Mouse (Mus musculus) CD4-positive, CD25-positive, alpha-beta regulatory T cell, adult 4 months (primary cell): ENCODE measurements around the gene Cyb561a3. TPM values are rescaled to one million over a fixed set of nuclear protein-coding genes. Genes with fewer than 3 reads are reported as not detected.
A peak's percentile ranks its signal among the peaks of the same experiment; 100 is the strongest.

Experiments
- ATAC-seq: one replicate; pipeline ENCODE4 v1.8.0; 2017
- polyA plus RNA-seq, 2 experiments: library from polyadenylated mRNA; unstranded; fragments of 100-300 nt; shearing (Covaris generic); gene quantifications; one replicate each; pipeline ENCODE4 v1.2.1; 2017

Gene Cyb561a3
- polyA plus RNA-seq, 2 experiments from 2014 or later: 39.1 to 52.7 TPM

GRCm38 (mm10) chr19:10591659-10592377 is 14.8 kb downstream of the Cyb561a3 start:
- no peak for ATAC-seq

DNA sequence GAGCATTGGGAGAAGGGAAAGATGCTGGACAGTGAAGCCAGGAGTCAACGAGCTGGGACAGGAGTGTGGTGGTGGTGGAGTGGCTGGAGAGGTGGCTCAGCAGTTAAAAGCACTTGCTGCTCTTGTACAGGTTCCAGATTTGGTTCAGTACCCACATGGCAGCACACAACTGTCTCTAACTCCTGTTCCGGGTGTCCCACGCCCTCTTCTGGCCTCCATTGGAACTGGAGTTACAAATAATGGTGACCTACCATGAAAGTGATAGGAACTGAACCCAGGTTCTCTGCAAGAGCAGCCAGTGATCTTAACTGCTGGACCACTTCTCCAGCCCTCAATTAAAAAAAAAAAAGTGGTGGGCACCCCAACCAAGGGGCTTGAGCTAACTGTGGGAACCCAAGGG is 21.2 kb downstream of the Cyb561a3 start:
- no peak for ATAC-seq

DNA sequence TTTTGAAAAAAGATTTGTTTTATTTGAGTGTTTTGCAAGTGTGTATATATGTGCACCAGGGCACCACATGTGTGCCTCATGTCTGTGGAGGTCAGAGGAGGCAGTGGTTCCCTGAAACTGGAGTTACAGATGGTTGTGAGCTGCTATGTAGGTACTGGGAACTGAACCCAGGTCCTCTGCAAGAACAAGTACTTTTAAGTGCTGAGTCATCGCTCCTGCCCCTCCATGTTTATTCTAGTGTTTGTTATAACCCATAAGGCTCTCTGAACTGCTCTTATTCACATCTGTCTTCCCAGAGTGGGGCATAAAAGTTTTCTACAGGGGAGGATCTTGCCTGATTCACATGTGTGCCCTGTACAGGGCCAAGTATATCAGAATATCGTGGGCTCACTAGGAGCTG is 22.7 kb downstream of the Cyb561a3 start:
- no peak for ATAC-seq

DNA sequence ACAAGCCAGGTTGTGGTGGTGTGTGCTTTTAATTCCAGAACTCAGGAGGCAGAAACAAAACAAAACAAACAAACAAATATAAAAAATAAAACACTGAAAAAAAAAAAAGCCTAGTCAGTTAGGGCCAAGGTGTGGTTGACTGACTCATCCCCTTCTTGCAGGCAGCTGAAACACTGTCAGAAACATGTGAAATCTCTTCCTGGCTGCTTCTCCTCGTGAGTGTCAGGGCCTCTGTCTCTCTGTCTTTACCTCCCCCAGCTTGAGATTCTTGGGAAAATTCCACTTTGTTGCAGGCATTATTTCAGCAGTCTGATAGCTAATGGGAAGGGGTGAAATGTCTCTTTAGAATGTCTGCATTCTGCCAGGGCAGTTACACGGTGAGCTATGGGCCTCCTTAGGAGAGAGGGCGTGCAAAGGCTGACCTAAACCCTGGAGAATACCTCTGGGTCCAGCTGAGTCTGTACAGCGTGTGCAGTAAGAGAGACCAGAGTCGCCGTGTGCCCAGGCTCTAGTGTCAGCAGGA is 25.3 kb downstream of the Cyb561a3 start:
- no peak for ATAC-seq

DNA sequence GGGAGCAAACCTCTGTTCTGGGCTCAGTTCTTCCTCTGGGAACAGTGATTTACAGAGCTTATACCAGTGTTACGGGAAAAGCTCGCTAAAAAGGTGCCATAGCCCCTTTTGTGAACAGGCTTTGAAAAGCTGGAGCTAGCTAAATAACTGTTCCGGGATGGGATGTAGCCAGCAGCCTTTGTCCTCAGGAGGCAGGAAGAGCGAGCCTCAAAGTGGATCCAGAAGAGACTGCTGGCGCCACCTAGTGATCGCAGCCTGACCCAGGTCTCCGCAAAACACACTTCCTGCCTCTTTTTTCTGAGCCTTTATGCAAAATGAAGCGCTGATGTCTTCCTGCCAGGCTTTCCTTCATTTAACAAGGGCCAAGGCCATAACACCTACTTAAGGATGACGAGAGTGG is 25.8 kb downstream of the Cyb561a3 start:
- peak; percentile 55 for ATAC-seq

GRCm38 (mm10) chr19:10603660-10604523 is 26.9 kb downstream of the Cyb561a3 start:
- no peak for ATAC-seq

GRCm38 (mm10) chr19:10604534-10604933 is 27.6 kb downstream of the Cyb561a3 start:
- no peak for ATAC-seq

GRCm38 (mm10) chr19:10605293-10605900 is 28.4 kb downstream of the Cyb561a3 start, which contains the start of the genes Ddb1 and Tkfc:
Ddb1 (plus strand) TSS chr19:10605327.
Tkfc (minus strand) TSS chr19:10605654.
- ATAC-seq: peak; percentile 93

DNA sequence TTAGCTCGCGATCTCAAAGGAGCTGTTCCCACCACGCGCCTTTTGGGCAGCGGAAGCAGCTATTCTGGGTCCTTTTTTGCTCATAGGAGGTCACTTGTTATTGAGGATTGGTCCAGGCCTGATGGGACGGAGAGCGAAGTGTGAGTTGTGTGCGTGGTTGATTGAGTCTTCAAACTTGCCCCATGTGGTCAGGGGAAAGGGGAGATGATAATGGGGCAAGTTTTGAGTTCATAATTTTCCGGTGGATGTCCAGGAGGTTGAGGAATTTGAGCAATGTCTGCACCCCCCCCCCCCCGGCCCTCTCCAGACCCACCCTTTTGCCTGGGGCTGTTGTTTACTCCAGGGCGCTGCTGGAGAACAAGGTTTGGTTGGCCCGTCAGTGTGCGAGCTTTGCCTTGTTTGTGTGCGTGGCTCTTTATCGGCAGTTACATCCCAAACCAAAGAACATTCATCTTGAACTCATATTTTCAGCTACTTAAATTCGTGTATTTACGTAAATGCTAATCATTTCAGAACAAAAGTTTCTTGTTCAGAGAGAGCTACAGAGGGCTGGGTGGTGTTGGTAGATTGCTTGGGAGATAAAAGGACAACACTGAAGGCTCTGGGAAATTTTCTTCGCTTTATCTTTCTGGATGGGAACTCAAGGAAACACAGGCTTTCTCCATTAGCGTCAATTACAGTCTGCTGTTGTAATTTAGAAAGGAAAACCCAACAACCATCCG is 29.1 kb downstream of the Cyb561a3 start:
- ATAC-seq: no peak

GRCm38 (mm10) chr19:10608573-10609240 is 31.7 kb downstream of the Cyb561a3 start:
- no peak for ATAC-seq

DNA sequence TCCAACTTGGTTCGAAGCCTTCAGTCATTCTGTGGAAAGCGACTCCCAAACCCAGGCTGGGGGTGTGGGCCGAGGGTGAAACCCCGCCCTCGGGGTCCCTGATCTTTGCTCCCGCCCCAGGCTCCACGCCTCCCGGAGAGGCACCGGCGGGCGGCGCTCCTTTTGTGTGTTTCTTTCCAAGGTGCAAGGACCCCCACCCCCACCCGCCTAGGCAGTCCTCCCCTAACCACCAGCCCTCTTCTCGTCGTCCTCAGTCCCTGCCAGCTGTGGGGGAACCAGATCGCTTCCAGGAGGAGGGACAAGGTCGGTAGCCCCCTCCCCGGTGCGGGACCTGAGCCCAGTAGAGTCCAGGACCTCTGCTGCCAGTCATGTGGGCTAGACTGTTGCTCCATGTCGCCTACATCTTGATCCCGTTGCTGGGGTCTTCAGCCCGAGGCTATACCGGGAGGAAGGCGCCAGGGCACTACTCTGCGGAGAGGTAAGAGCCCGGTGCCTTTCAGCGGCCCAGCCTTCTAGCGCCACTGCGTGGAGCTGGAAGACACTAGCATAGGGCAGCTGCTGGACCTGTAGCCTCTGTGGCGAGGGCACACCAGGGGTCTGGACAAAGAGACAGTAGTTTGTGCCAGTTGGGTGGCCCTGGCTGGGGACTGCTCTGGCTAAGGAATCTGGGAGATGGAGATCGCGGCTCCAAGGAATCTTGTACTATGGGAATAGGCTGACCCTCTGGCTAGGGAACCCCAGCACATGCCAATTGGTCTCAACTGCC is 57.3 kb downstream of the Cyb561a3 start, which contains the start of gene Vwce:
Gene Vwce (plus strand): TSS at position 108 of the 766 bp plus-strand sequence.
- no peak for ATAC-seq

DNA sequence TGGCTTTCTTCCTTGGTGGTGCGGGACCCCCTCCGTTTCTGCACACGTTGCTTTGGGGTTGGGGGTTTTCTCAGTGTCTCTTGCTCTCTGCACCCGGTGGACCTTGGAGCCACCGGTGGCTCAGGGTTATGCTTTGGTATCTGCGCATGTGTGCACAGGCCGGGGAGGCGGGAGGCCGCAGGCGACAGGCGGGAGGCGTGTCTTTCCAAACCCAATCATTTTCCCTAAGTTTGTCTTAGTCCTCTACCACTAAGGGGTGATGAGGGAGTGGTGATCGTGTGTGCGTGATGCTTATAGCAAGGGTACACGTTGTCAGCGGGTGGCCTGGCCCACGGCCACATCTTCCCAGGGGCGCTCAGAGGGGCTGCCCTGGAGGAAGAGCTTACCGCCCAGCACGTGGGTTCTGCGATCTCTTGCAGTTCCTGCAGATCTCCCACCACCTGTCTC is 57.9 kb downstream of the Cyb561a3 start:
- no peak for ATAC-seq

DNA sequence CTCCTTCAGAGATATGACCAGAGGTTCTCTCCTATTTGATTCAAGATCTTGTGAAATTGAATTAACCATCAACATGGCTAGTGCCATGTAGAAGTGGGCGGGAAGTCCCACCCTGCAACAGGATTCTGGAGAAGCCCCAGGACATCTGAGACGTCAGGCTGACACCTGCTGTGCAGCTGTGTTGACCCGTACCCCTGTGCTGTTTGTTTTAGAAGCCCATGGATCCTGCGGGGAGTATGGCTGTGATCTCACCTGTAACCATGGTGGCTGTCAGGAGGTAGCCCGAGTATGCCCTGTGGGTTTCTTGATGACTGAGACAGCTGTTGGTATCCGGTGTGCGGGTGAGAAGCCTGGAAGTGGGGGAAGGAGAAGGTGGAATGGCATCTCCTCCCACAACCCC is 60.9 kb downstream of the Cyb561a3 start:
- ATAC-seq: no peak

DNA sequence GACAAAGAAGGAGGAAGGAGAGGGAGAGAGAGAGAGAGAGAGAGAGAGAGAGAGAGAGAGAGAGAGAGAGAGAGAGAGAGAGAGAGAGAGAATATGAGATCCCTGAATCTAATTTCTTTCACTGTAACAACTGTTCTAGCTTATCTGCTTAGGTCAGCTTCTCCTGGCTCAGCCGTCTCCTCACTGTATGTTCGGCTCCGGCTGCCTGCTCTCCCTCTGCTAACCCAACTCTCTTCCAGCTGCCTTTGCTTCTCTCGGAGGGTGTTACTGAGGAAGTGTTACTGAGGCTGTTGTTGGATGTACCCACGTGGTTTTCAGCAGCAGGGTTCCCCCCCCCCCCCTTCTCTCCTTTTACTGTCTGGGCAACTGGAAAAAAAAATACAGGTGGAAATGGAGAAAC is 63.1 kb downstream of the Cyb561a3 start:
- ATAC-seq: no peak

DNA sequence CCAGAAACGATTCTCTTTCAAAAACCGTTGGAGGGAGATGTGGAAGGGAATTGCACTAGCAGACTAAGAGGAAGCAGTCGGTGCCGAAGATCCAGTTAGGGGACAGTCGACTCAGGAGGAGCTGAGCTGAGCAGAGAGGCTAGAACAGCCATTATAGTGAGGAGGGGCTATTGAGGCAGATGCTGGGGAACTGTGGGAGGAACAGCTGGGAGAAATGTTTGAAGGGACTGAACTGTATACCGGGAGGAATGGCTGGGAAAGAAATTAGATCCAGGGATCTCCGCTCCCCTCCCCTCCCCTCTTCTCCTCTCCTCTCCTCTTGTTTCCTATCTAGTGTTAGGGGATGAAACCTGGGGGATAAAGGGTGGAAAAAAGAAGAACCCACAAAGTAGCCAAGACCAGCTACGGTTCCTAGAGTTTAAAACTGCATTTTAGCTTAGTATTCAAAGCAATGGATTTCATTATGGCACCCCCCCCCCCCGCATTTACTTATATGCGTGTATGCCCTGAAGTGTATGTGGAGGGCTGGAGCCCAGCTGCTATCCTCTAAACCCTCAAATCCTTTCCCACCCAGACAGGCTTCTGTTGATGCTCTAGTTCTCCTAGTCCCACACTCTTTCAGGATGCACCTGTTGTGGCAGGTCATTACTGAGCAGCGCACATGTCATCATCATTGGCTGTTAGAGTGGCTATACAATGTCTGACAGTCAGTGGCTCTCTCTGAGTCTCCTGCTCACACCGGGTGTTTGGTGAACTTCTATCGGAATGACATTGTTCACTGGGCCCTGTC is 63.8 kb downstream of the Cyb561a3 start:
- no peak for ATAC-seq

Other genes starting within 250 kb of the Cyb561a3 start
- not detected for gene Syt7, start 188.1 kb upstream of the Cyb561a3 start, polyA plus RNA-seq
- gene Lrrc10b, start 119.7 kb upstream of the Cyb561a3 start, polyA plus RNA-seq: not detected
- 1 to 10 TPM in 1 of 2 experiments, under 1 TPM in 1; 0.31 to 1.4 TPM for gene Ppp1r32, start 94.2 kb upstream of the Cyb561a3 start, polyA plus RNA-seq
- gene Cpsf7, start 51.9 kb upstream of the Cyb561a3 start, polyA plus RNA-seq: 10 to 100 TPM; 59.0 to 79.6 TPM
- gene Sdhaf2, start 51.0 kb upstream of the Cyb561a3 start, polyA plus RNA-seq: 100 to 1,000 TPM in 1 of 2 experiments, 10 to 100 TPM in 1; 92.6 to 104 TPM
- 10 to 100 TPM; 10.7 to 13.6 TPM for gene Tmem216, start 20.9 kb upstream of the Cyb561a3 start, polyA plus RNA-seq
- 10 to 100 TPM; 19.3 to 23.0 TPM for gene Tmem138, start 190 bp downstream of the Cyb561a3 start, polyA plus RNA-seq
- gene Ddb1, start 28.2 kb downstream of the Cyb561a3 start, polyA plus RNA-seq: 100 to 1,000 TPM; 104 to 182 TPM
- 10 to 100 TPM in 1 of 2 experiments, 1 to 10 TPM in 1; 9.2 to 12.7 TPM for gene Tkfc, start 28.5 kb downstream of the Cyb561a3 start, polyA plus RNA-seq
- not detected for gene Vwce, start 57.0 kb downstream of the Cyb561a3 start, polyA plus RNA-seq
- not detected for gene Pga5, start 100.9 kb downstream of the Cyb561a3 start, polyA plus RNA-seq
- gene Vps37c, start 111.6 kb downstream of the Cyb561a3 start, polyA plus RNA-seq: 10 to 100 TPM; 14.5 to 15.7 TPM
- gene Cd5, start 161.8 kb downstream of the Cyb561a3 start, polyA plus RNA-seq: 100 to 1,000 TPM; 449 to 646 TPM